Mouse (Mus musculus) c-Kit-negative CD71-positive TER-119-positive erythroid progenitor cells, embryonic 14.5 days (primary cell): ENCODE results near the gene Kat7.

ENCODE experiments used
- DNase-seq: peaks from one replicate; pipeline ENCODE4 v3.0.0-alpha.2; 2013; ENCODE audit warnings: low read depth, low spot score

The Kat7 gene

DNA sequence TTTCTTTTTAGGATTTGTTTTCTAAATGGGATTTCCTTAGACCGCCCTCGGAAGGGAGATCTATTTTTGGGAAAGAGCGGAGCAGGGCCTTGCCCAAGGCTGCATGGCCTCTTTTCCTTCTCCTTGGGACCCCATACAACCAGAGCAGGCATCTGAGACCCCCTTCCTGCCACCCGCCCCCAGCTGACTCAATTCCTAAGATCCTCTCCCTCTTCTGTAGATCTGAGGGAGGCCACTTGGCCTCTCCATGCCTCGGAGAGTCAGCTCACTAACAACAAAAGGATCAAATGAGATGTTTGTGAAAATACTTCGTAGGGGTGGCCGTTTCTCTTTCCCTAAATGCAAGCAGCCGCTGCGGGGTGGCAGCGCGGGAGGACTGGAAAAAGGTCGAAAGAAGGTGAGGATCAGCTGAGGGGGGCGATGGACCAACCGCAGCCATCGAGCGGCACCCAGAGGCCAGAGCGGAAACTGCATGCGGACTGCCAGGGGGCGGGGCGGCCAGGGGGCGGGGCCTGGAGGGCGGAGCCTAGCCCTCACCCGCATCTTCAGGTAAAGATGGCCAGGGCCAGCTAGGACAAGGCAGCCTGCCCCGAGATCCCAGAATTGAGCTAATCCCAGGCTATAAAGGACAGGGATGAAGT is 78.2 kb downstream of the Kat7 start:
- peak; percentile 9 for DNase-seq

DNA sequence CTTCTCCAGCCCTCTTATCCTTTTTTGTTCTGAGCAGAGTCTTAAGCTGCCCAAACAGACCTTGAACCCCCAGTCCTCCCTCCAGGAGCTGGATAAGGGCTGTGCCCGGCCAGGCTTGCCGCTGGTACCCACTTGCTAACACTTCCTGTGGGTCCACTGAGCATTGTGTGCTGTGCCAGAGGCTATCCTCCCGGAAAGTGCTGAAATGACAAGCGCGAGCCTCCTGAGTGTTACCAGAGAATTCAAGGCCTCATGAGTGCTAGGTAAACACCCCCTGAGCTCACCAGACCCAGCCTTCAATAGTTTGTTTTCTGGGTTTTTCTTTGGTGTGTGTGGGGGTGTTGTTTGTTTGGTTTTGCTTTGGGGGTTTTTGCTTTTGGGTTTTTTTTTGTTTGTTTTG is 82.6 kb downstream of the Kat7 start:
- DNase-seq = no peak

DNA sequence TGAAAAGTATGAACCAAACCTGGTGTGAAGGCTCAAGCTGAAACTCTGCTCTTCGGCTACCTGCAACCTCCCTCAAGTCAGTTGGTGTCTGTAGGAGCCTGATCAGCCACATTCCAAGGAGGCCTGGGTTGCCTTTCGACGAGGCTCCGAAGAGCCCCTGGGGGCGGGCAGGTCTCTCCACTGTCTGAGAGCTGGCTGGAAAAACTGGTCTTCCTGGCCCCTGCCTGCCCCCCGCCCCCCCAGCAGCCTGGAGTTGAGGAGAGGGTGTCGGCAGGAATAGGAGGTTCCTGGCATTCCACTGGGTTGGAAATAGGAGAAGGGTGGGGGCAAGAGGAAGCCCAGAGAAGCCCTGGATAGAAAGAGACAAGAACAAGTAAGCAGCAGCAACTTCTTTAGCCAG is 84.6 kb downstream of the Kat7 start:
- DNase-seq = no peak
